Mouse (Mus musculus): ENCODE results near the gene Morn2.

Morn2 gene

DNA sequence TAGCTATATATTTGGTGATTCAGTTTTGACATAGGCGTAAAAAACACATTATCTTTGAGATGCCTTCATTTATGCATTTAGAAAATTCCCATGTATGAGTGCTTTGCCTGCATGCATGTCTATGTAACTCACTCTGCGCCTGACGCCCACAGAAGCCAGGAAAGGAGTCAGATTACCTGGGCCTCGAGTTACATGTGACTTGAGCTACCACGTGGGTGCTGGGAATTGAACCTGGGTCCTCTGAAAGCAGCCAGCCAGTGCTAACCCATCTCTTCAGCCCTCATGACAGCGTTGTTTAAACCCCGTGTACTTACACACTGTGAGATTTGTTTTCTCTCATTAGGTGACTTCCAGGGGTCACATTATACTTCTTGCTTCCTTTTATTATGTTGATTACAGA, 34.5 kb downstream of the Morn2 start:
- DNase-seq: no peak

DNA sequence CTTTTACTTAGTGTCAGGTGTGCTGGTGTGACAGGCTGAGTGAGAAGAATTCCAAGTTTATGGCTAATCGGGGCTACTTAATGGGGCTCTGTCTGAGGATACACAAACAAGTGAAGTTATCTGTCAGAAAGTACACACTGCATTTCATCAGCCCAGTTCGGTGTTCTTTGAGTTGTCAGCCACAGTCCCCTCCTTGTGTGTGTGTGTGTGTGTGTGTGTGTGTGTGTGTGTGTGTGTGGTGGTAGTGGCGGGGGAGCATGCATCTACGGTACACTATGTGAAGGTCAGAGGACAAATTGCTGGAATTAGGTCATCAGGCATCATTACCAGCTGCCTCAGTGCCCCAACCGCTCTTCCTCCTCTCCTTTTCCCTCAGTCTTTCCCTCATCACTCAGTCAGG, 35.5 kb downstream of the Morn2 start:
- no peak for DNase-seq

DNA sequence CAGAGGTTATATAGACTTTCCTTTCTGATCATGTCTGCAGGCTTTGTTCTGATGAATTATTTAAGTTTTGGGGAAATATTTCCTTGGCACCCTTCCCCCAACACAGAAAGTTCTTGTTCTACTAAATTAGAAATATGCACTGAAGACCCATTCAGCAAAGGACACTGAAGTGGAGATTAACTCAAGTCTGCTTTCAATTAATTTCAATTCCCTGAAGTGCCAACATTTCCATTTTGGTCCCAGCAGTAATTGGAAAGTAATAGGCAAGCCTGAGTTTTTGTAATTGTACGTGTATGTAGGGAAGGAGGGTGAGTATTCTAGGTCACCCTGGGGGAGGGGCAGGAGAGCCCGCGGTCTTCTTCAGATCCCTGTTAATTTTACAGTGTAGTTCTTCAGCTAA, 36.4 kb downstream of the Morn2 start:
- DNase-seq: no peak

DNA sequence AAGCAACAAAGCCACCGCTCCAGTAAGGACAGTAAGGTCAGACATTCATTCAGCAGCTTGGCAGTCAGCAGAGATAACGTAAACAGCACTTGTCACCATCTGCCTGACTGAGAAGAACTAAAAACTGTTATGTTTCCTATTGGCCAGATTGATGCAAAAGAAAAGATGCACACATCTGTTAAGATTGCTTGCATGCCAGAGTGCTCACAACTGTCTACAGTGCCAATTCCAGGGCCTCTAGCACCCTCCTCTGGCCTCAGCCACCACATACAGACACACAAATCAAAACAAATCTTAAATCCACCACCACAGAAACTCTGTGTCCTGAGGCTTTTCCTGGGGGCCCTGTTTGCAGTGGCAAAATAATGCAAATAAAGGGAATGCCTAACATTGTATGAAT, 42.4 kb downstream of the Morn2 start:
- DNase-seq: no peak

DNA sequence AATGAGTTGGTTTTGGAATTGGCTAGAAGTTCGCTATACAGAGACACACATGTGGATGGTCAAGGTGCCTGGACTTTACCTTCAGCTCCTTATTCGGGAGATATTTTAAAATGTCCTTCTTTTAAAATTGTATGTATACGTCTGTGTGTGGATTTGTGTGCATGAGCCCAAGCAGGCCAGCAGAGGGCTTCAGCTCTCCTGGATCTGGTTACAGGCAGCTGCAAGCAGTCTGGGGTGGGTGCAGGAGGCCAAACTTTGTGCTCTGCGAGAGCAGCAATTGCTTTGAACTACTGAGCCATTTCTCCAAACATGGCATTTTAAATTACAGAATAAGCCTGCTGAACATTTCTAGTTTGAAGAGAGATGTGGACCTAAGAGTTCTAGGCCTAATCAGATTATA, 55.3 kb downstream of the Morn2 start:
- DNase-seq: peak; percentile 54

DNA sequence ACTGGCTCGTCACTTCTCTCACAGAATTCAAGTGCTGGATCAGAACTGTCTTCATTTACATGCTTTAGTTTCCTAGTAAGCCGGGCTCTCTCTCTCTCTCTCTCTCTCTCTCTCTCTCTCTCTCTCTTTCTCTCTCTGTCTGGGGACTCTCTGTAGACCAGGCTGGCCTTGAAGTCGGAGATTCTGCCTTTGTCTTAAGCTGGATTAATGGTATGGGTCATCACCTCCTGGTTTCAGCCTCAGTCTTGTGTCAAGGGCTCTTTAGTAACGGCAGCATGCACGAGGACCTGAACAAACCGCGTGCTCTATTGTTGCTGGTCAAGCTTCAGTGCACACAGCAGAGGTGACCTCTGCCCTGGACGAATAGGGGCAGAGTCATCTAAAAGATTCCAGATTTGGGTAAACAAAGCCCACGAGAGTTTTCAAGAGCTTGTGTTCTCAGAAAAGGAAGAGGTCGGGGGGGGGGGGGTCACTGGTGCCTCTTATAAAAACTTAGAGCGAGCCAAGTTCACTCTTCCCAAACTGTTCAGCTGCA, 56.7 kb downstream of the Morn2 start:
- peak; percentile 60 for DNase-seq

All from embryo, embryonic 11 days (tissue).